ENCODE assay signal across 9 mouse cellular contexts in genomic region chr13:73970545-73971448, GRCm38 (mm10). TPM values are rescaled to one million over a fixed set of nuclear protein-coding genes. Genes with fewer than 3 reads are reported as not detected.
A peak's percentile ranks its signal among the peaks of the same experiment; 100 is the strongest.
DNase-seq lines count a peak whose midpoint lies in the region; ATAC-seq and TF ChIP-seq lines count a peak whose summit lies in the region.
"Had no signal": no experiment of that assay in that cellular context is flagged by ENCODE, and none has a peak within 500 bp of the region (broad histone marks: within the 10 kb centered on the region; RNA-seq: fewer than 3 reads in every experiment).

No protein-coding gene starts in this region.

- H3K9me3 ChIP-seq in hindbrain, postnatal 0 days (ENCODE audit: low read length), result no peaks in the 10 kb centered on the region

- 43% methylated on average over 12 of the region's 12 CpGs for WGBS in hindbrain, postnatal 0 days

- peak; percentile 54 for DNase-seq in left cerebral cortex, adult 11 months (ENCODE audit: low spot score)
- DNase-seq in left cerebral cortex, adult 8-10 months (ENCODE audit: low spot score in 2 of 2), result no peak
- DNase-seq in cerebellum, postnatal 36 days, result peak; percentile 37 to 56
- peak; percentile 44 for DNase-seq in gastrocnemius, postnatal 10 days
- DNase-seq in hindbrain, postnatal 0 days (ENCODE audit: low spot score), result peak; percentile 92
- peak; percentile 33 to 53 for DNase-seq in left cerebral cortex, adult 18-20 months (ENCODE audit: low spot score in 2 of 2)
- peak; percentile 40 for DNase-seq in right cerebral cortex, postnatal 14 days

- H3K36me3 ChIP-seq in hindbrain, postnatal 0 days (ENCODE audit: insufficient read depth, low read length), result no peaks in the 10 kb centered on the region

- no peak overlapping the region for H3K9ac ChIP-seq in hindbrain, postnatal 0 days (replicated peaks; ENCODE audit: low read length)

- no peak overlapping the region for H3K4me3 ChIP-seq in hindbrain, postnatal 0 days (ENCODE audit: low read length)

- TF ChIP-seq CTCF in hindbrain, postnatal 0 days (IDR thresholded peaks at IDR 0.05; ENCODE audit: low read depth), result peak; percentile 87

- H3K27me3 ChIP-seq in hindbrain, postnatal 0 days (ENCODE audit: insufficient read depth, low read length), result no peaks in the 10 kb centered on the region

- no peaks in the 10 kb centered on the region for H3K4me1 ChIP-seq in hindbrain, postnatal 0 days (ENCODE audit: insufficient read depth, low read length)

- no peak overlapping the region for H3K27ac ChIP-seq in hindbrain, postnatal 0 days

- no peak overlapping the region for H3K4me2 ChIP-seq in hindbrain, postnatal 0 days (ENCODE audit: low read depth, low read length)

- ATAC-seq in hindbrain, postnatal 0 days, result peak; percentile 93
- ATAC-seq in megakaryocyte, adult 5-6 weeks (ENCODE audit: poor library complexity, severe bottlenecking), result peak; percentile 75

RNA-seq across cellular contexts. Expression of gene Zdhhc11, which starts 7.1 kb away (rescaled TPM):
- not detected for total RNA-seq in left cerebral cortex, adult 8-10 months (2022)
- total RNA-seq in gastrocnemius, postnatal 10 days (2021), result not detected
- not detected in 2 replicates for total RNA-seq in hindbrain, postnatal 0 days (2014; rRNA removed)
- not detected in 2 replicates for polyA plus RNA-seq in hindbrain, postnatal 0 days (2015; fragmentation: Nextera tagmentation; extraction: Ambion mirVana)
- not detected for total RNA-seq in left cerebral cortex, adult 18-20 months (2021)
- not detected in 2 replicates for total RNA-seq in megakaryocyte, adult 5-6 weeks (2015)
- not detected in 2 replicates for total RNA-seq in megakaryocyte, adult 5-6 weeks (2017)
- polyA plus RNA-seq: C2C12 had no signal

RNA-seq across cellular contexts. Expression of gene Brd9, which starts 33.2 kb away (rescaled TPM):
- 10 to 100 TPM; 75.5 to 86.0 (median 76.3) TPM for total RNA-seq in left cerebral cortex, adult 8-10 months (2022)
- total RNA-seq in gastrocnemius, postnatal 10 days (2021), result 10 to 100 TPM; 15.4 to 19.0 TPM
- total RNA-seq in hindbrain, postnatal 0 days (2014; rRNA removed), result 68.2 and 71.7 TPM in 2 replicates
- polyA plus RNA-seq in hindbrain, postnatal 0 days (2015; fragmentation: Nextera tagmentation; extraction: Ambion mirVana), result 72.4 and 73.2 TPM in 2 replicates
- total RNA-seq in left cerebral cortex, adult 18-20 months (2021), result 10 to 100 TPM; 75.9 to 85.0 TPM
- total RNA-seq in megakaryocyte, adult 5-6 weeks (2015), result 58.4 and 67.9 TPM in 2 replicates
- total RNA-seq in megakaryocyte, adult 5-6 weeks (2017), result 117 and 154 TPM in 2 replicates

RNA-seq across cellular contexts. Expression of gene Trip13, which starts 33.2 kb away (rescaled TPM):
- 1 to 10 TPM in 1 of 4 experiments, under 1 TPM in 3; 0.37 to 2.4 (median 0.70) TPM for total RNA-seq in left cerebral cortex, adult 8-10 months (2022)
- total RNA-seq in gastrocnemius, postnatal 10 days (2021), result 1 to 10 TPM; 2.2 to 2.9 TPM
- 1.9 and 2.6 TPM in 2 replicates for total RNA-seq in hindbrain, postnatal 0 days (2014; rRNA removed)
- polyA plus RNA-seq in hindbrain, postnatal 0 days (2015; fragmentation: Nextera tagmentation; extraction: Ambion mirVana), result 10.5 and 11.8 TPM in 2 replicates
- total RNA-seq in left cerebral cortex, adult 18-20 months (2021), result under 1 TPM; 0.37 to 0.79 TPM
- total RNA-seq in megakaryocyte, adult 5-6 weeks (2015), result 26.9 and 30.8 TPM in 2 replicates
- total RNA-seq in megakaryocyte, adult 5-6 weeks (2017), result 18.4 and 23.7 TPM in 2 replicates

RNA-seq across cellular contexts. Expression of gene Tppp, which starts 38.4 kb away (rescaled TPM):
- 100 to 1,000 TPM; 315 to 345 (median 329) TPM for total RNA-seq in left cerebral cortex, adult 8-10 months (2022)
- 1 to 10 TPM; 5.5 to 5.8 TPM for total RNA-seq in gastrocnemius, postnatal 10 days (2021)
- total RNA-seq in hindbrain, postnatal 0 days (2014; rRNA removed), result 30.9 and 36.6 TPM in 2 replicates
- polyA plus RNA-seq in hindbrain, postnatal 0 days (2015; fragmentation: Nextera tagmentation; extraction: Ambion mirVana), result 8.7 and 8.9 TPM in 2 replicates
- 100 to 1,000 TPM; 351 to 372 TPM for total RNA-seq in left cerebral cortex, adult 18-20 months (2021)
- 0.05 and 0.16 TPM in 2 replicates for total RNA-seq in megakaryocyte, adult 5-6 weeks (2015)
- 0.08 and 0.51 TPM in 2 replicates for total RNA-seq in megakaryocyte, adult 5-6 weeks (2017)

Comparison
In these comparisons a context has a peak if more than half of its experiments do, and no peak if none do; other contexts are left out.
1. DNase-seq: peak in left cerebral cortex, adult 11 months (single experiment), cerebellum, postnatal 36 days (2 of 2), gastrocnemius, postnatal 10 days (single experiment), hindbrain, postnatal 0 days (single experiment), left cerebral cortex, adult 18-20 months (2 of 2) and right cerebral cortex, postnatal 14 days (single experiment); none in left cerebral cortex, adult 8-10 months (0 of 2).